Mouse (Mus musculus) splenic B cell, adult 2 months (primary cell): ENCODE data around the gene Gar1.

Experiments used
- DNase-seq: peaks from one replicate; pipeline ENCODE4 v3.0.0-alpha.2; 2011; ENCODE audit warnings: low read depth, low spot score
- H3K27me3 ChIP-seq: 2 replicates; pipeline ENCODE4 v1.6.1; 2012; ENCODE audit warnings: mild to moderate bottlenecking, low read length, moderate library complexity, mixed read lengths; ENCODE audit not compliant: control insufficient read depth, poor library complexity, insufficient read depth, severe bottlenecking
- H3K36me3 ChIP-seq: 2 replicates; pipeline ENCODE4 v1.6.1; 2012; ENCODE audit warnings: mild to moderate bottlenecking, low read length, moderate library complexity, mixed read lengths; ENCODE audit not compliant: control insufficient read depth, poor library complexity, insufficient read depth, severe bottlenecking

The Gar1 gene

GRCm38 (mm10) chr3:129831035-129831568 lies at the start of gene Gar1:
Gene Gar1 (minus strand): TSS chr3:129831396.
- Histone ChIP-seq H3K36me3 (no peaks in the 10 kb centered on the region), H3K27me3 (no peaks in the 10 kb centered on the region)
- peak; percentile 99 for DNase-seq

- no peaks in the 10 kb centered on the region for H3K36me3 ChIP-seq
- no peaks in the 10 kb centered on the region for H3K27me3 ChIP-seq
- DNase-seq, result no peak
Observed at GRCm38 (mm10) chr3:129879913-129880312, 48.7 kb upstream of the Gar1 start.

- peak; percentile 57 for DNase-seq
- Histone ChIP-seq H3K27me3 (no peaks in the 10 kb centered on the region), H3K36me3 (no peaks in the 10 kb centered on the region)
Observed at GRCm38 (mm10) chr3:129879131-129879757, 48.0 kb upstream of the Gar1 start.

- no peaks in the 10 kb centered on the region for H3K27me3 ChIP-seq
- peak; percentile 89 for DNase-seq
Observed at GRCm38 (mm10) chr3:129878405-129879021, 47.3 kb upstream of the Gar1 start, which contains the start of gene Pla2g12a. Gene Pla2g12a (plus strand): TSS chr3:129878606.

GRCm38 (mm10) chr3:129877327-129877726 lies 46.1 kb upstream of the Gar1 start:
- no peaks in the 10 kb centered on the region for H3K27me3 ChIP-seq
- peak; percentile 51 for DNase-seq
- no peaks in the 10 kb centered on the region for H3K36me3 ChIP-seq

More at GRCm38 (mm10) chr3:129878405-129879021, 47.3 kb upstream of the Gar1 start, which contains the start of gene Pla2g12a:
- H3K36me3 ChIP-seq, result no peaks in the 10 kb centered on the region

- Histone ChIP-seq H3K27me3 (no peaks in the 10 kb centered on the region), H3K36me3 (no peaks in the 10 kb centered on the region)
- DNase-seq, result peak; percentile 69
Observed at GRCm38 (mm10) chr3:129863698-129864097, 32.5 kb upstream of the Gar1 start.

- DNase-seq, result no peak
- no peaks in the 10 kb centered on the region for H3K27me3 ChIP-seq
- H3K36me3 ChIP-seq, result no peaks in the 10 kb centered on the region
Observed at GRCm38 (mm10) chr3:129862592-129862991, 31.4 kb upstream of the Gar1 start.

- H3K36me3 ChIP-seq, result no peaks in the 10 kb centered on the region
- DNase-seq, result no peak
- no peaks in the 10 kb centered on the region for H3K27me3 ChIP-seq
Observed at GRCm38 (mm10) chr3:129846846-129847245, 15.7 kb upstream of the Gar1 start.

- Histone ChIP-seq H3K27me3 (no peaks in the 10 kb centered on the region), H3K36me3 (no peaks in the 10 kb centered on the region)
- DNase-seq, result no peak
Observed at GRCm38 (mm10) chr3:129845868-129846267, 14.7 kb upstream of the Gar1 start.

- no peak for DNase-seq
- Histone ChIP-seq H3K27me3 (no peaks in the 10 kb centered on the region), H3K36me3 (no peaks in the 10 kb centered on the region)
Observed at GRCm38 (mm10) chr3:129838017-129838416, 6.8 kb upstream of the Gar1 start.

- Histone ChIP-seq H3K36me3 (no peaks in the 10 kb centered on the region), H3K27me3 (no peaks in the 10 kb centered on the region)
- no peak for DNase-seq
Observed at GRCm38 (mm10) chr3:129836965-129837364, 5.8 kb upstream of the Gar1 start.

- peak; percentile 57 for DNase-seq
Observed at GRCm38 (mm10) chr3:129836051-129836697, 5.0 kb upstream of the Gar1 start.

GRCm38 (mm10) chr3:129835388-129835934 lies 4.3 kb upstream of the Gar1 start, which contains the start of gene Cfi:
Gene Cfi (plus strand): TSS chr3:129835884.
- Histone ChIP-seq H3K27me3 (no peaks in the 10 kb centered on the region), H3K36me3 (no peaks in the 10 kb centered on the region)
- DNase-seq, result no peak

More at GRCm38 (mm10) chr3:129836051-129836697, 5.0 kb upstream of the Gar1 start:
- Histone ChIP-seq H3K27me3 (no peaks in the 10 kb centered on the region), H3K36me3 (no peaks in the 10 kb centered on the region)

- Histone ChIP-seq H3K27me3 (no peaks in the 10 kb centered on the region), H3K36me3 (no peaks in the 10 kb centered on the region)
- no peak for DNase-seq
Observed at GRCm38 (mm10) chr3:129830626-129831025, 570 bp downstream of the Gar1 start.

GRCm38 (mm10) chr3:129827691-129828090 lies 3.5 kb downstream of the Gar1 start:
- Histone ChIP-seq H3K36me3 (no peaks in the 10 kb centered on the region), H3K27me3 (no peaks in the 10 kb centered on the region)
- no peak for DNase-seq
